Mouse (Mus musculus): Measurements from ENCODE around the gene Meaf6.
A peak's percentile ranks its signal among the peaks of the same experiment; 100 is the strongest.

Gene Meaf6

GRCm38 (mm10) chr4:125144211-125144610 is 59.3 kb downstream of the Meaf6 start:
- no peak for DNase-seq (ENCODE audit: low spot score in 2 of 2)

DNA sequence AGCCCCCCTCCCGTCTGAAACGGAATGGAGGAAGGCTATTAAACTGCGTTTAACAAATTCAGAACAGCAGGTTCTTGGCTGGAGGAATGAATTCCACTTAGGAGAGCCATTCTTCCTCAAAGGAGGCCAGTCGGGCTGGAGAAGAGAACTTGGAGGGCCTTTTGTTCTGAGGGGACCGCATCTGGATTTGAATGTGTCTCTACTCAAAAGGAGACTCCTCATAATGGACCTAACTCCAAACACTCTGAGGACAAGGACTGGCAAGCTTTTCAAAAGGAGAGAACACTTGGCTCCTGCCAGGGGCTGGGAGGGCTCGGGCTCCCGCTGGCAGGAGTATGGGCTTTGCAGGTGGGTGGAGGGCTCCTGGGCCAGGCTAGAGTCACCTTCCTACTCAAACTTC is 59.7 kb downstream of the Meaf6 start:
- no peak for DNase-seq (ENCODE audit: low spot score in 2 of 2)

GRCm38 (mm10) chr4:125145213-125145612 is 60.3 kb downstream of the Meaf6 start:
- DNase-seq (ENCODE audit: low spot score in 2 of 2), result no peak

- DNase-seq (ENCODE audit: low spot score in 2 of 2), result no peak
These were observed 63.0 kb downstream of the Meaf6 start for GRCm38 (mm10) chr4:125147970-125148369.

GRCm38 (mm10) chr4:125149460-125149859 is 64.5 kb downstream of the Meaf6 start:
- DNase-seq (ENCODE audit: low spot score in 2 of 2), result no peak

DNA sequence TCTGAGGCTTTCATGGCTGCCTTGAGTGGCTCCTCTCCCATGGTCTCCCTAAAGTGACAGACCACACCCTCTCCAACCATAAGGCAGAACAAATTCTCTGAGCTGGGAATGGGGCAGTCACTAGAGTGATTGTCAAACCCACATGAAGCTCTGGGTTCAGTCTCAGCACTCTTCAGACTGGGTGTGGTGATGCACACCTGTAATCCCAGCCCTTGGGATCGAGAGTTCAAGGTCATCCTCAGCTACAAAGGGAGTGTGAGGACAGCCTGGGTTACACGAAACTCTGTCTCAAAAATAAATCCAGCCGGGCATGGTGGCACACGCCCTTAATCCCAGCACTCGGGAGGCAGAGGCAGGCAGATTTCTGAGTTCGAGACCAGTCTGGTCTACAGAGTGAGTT is 67.5 kb downstream of the Meaf6 start:
- no peak for DNase-seq (ENCODE audit: low spot score in 2 of 2)

- DNase-seq (ENCODE audit: low spot score in 2 of 2), result no peak
These were observed 68.8 kb downstream of the Meaf6 start for GRCm38 (mm10) chr4:125153659-125154241.

GRCm38 (mm10) chr4:125155646-125156045 is 70.7 kb downstream of the Meaf6 start:
- no peak for DNase-seq (ENCODE audit: low spot score in 2 of 2)

- no peak for DNase-seq (ENCODE audit: low spot score in 2 of 2)
These were observed 72.4 kb downstream of the Meaf6 start for GRCm38 (mm10) chr4:125157322-125157721.

GRCm38 (mm10) chr4:125158081-125158480 is 73.1 kb downstream of the Meaf6 start:
- no peak for DNase-seq (ENCODE audit: low spot score in 2 of 2)

GRCm38 (mm10) chr4:125158581-125159317 is 73.8 kb downstream of the Meaf6 start:
- no peak for DNase-seq (ENCODE audit: low spot score in 2 of 2)

DNA sequence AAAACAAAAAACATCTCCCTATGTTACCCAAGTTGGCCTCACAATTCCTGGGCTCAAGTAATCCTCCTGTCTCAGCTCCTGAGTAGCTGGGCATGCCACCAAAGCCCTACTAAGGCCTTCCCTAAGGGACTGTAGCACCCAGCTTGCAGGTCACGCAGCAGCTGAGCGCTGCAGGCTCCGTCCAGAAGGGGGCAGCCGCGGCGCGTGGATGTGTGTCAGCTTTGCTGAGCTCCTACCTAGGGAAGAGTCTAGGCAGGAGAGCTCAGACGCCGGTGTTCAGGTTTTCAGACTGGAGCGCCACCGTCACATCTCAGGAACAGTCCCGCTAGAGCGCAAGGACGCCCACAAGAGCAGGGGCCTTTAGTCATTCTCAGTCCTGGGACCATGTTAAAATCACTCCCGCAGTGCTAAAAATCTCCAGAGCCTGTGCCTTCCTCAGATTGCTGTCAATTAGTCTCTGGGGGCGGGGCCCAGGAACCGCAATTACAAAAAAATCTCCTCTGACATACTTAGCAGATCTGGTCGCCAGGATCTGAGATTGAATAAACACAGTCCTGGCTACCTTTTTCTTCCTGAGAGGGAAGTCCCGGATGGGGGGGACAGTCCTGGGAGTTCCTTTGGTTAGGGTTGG is 75.5 kb downstream of the Meaf6 start:
- peak; percentile 80 to 83 for DNase-seq (ENCODE audit: low spot score in 2 of 2)

GRCm38 (mm10) chr4:125160951-125161331 is 76.0 kb downstream of the Meaf6 start:
- DNase-seq (ENCODE audit: low spot score in 2 of 2), result no peak

GRCm38 (mm10) chr4:125161392-125161791 is 76.5 kb downstream of the Meaf6 start:
- no peak for DNase-seq (ENCODE audit: low spot score in 2 of 2)

DNA sequence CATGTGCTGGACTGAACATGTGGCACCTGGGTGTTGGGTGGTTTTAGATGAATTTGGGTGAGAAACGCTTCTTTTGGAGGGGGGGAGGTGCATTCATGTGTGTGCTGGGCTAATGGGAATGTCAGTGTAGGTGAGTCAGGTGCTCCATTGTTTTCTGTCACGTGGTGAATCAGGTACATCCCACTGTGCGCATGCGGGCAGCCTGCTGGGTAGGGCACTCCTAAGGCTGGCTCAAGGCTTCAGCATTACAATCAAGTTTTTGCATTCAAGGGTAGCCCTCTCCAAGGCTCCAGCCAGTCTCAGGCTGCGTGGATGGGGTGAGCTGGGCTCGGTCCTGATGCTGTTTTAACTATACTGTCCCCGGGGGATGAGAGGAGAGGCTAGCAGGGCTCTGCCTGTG is 77.8 kb downstream of the Meaf6 start:
- DNase-seq (ENCODE audit: low spot score in 2 of 2), result no peak
